Mouse (Mus musculus) limb, embryonic 15.5 days (tissue): ENCODE results near the gene Negr1. TPM values are rescaled to one million over a fixed set of nuclear protein-coding genes. Genes with fewer than 3 reads are reported as not detected.
"Not testable (repeated sequence)": the region's sequence is repeated elsewhere in the genome, so short reads cannot be mapped to it uniquely, and the experiment has no call there.

ENCODE experiments used
- ATAC-seq: fragments of 200-750 bp; cut with Nextera tagmentation; 2 replicates; pipeline ENCODE4 v1.8.0; 2017; ENCODE audit warnings: low read depth, moderate TSS enrichment; ENCODE audit not compliant: insufficient number of reproducible peaks, low FRiP score, low TSS enrichment
- H3K27ac ChIP-seq: fragments of 300-500 bp; sonication (generic); 2 replicates; pipeline ENCODE4 v1.5.1; 2015; ENCODE audit warnings: moderate library complexity, mild to moderate bottlenecking, inconsistent platforms
- H3K27me3 ChIP-seq: fragments of 300-500 bp; sonication (generic); 2 replicates; pipeline ENCODE4 v1.6.1; 2015; ENCODE audit warnings: inconsistent platforms
- H3K36me3 ChIP-seq: fragments of 300-500 bp; sonication (generic); 2 replicates; pipeline ENCODE4 v1.6.1; 2015; ENCODE audit warnings: inconsistent platforms
- H3K4me1 ChIP-seq: fragments of 300-500 bp; sonication (generic); 2 replicates; pipeline ENCODE4 v1.6.1; 2015; ENCODE audit warnings: inconsistent platforms
- H3K4me2 ChIP-seq: fragments of 300-500 bp; sonication (generic); 2 replicates; pipeline ENCODE4 v1.6.1; 2015; ENCODE audit warnings: mild to moderate bottlenecking, inconsistent platforms
- H3K4me3 ChIP-seq: fragments of 300-500 bp; sonication (generic); 2 replicates; pipeline ENCODE4 v1.5.1; 2015; ENCODE audit warnings: mild to moderate bottlenecking, inconsistent platforms
- H3K9ac ChIP-seq: fragments of 300-500 bp; sonication (generic); 2 replicates; pipeline ENCODE4 v1.6.1; 2015; ENCODE audit warnings: inconsistent platforms
- H3K9me3 ChIP-seq: fragments of 300-500 bp; sonication (generic); 2 replicates; pipeline ENCODE4 v1.6.1; 2016; ENCODE audit warnings: inconsistent platforms
- WGBS: fragments of 180-500 bp; shearing (Covaris S2); methylation state at CpG from one replicate; pipeline ENCODE4 v1.1.7; 2015; 5-methylcytosine and 5-hydroxymethylcytosine counted together
- polyA plus RNA-seq: library from polyadenylated mRNA; unstranded; fragments of >200 nt; fragmentation: Nextera tagmentation; extraction: Ambion mirVana; gene quantifications from 2 replicates; pipeline ENCODE4 v1.2.1, GENCODE M21; 2015

Negr1 gene
- polyA plus RNA-seq, 1 experiment from 2014 or later: 6.8 TPM

DNA sequence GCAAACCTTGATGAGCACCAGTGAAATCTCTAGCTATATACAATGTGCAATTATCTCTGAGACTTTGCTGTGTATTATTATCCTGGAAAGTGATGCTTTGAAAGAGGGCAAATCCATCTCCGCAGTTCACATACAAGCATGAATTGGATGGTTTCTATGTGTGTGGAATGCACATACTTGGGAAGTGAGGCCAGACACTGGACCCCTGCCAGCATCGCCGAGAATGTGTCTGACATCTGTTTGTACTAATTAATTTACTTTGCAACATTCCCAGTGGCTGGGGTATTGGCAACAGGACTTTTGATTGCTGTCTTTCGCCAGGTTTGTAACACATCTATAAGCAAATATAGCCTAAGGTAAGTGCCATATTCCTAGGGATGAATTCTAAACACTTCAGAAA lies 420.5 kb downstream of the Negr1 start:
- no peak overlapping the region for H3K4me2 ChIP-seq
- no peak overlapping the region for H3K4me3 ChIP-seq
- WGBS: 23% methylated on average over 4 of the region's 4 CpGs
- H3K9ac ChIP-seq: no peak overlapping the region
- H3K27ac ChIP-seq: no peak overlapping the region
- ATAC-seq: no peak
- no peaks in the 10 kb centered on the region for H3K9me3 ChIP-seq
- no peaks in the 10 kb centered on the region for H3K4me1 ChIP-seq
- no peaks in the 10 kb centered on the region for H3K27me3 ChIP-seq
- H3K36me3 ChIP-seq: no peaks in the 10 kb centered on the region

DNA sequence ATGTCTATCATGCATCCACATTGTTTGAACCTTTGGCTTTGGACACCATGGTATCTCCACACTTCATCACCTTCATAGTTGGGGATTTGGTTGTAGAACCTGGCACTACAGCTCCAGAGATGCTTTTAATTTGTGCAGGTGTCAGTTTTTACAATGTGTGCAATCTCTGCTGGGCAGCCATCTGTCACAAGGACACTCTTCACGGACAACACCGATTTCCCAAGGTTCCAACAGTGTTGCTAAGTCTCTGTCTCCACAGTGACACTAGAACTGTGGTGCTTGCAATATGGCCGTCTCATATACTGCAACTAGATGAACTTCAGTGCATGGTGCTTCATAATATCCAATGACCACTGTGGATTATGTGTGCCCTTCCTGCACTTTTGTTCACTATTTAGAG lies 425.5 kb downstream of the Negr1 start:
- Histone ChIP-seq H3K27me3 (no peaks in the 10 kb centered on the region), H3K4me3 (no peak overlapping the region), H3K36me3 (no peaks in the 10 kb centered on the region), H3K4me1 (no peaks in the 10 kb centered on the region), H3K4me2 (no peak overlapping the region), H3K9ac (no peak overlapping the region), H3K9me3 (no peaks in the 10 kb centered on the region), H3K27ac (no peak overlapping the region)
- WGBS: 91% methylated on average over 3 of the region's 3 CpGs
- no peak for ATAC-seq

DNA sequence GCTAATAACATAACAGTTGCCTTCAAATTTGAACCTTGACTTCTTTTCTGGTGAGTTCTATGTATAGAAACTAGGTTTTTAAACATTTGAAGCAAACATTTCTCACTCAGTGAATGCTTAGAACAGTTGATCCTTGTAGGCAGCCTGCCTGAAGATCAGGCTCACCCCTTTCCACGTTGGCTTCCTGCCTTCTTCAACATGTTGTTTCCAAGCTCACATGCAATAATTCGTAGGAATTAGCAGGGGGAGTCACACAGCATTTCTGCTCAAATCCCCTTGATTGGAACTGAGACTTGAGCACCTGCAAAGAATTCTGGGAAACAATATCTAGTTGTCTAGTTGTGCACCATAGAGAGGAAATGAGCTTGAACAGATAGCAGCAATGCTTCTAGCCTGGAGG lies 430.6 kb downstream of the Negr1 start:
- H3K27me3 ChIP-seq: no peaks in the 10 kb centered on the region
- H3K4me1 ChIP-seq: no peaks in the 10 kb centered on the region
- no peak for ATAC-seq
- no peak overlapping the region for H3K4me2 ChIP-seq
- H3K36me3 ChIP-seq: no peaks in the 10 kb centered on the region
- H3K9ac ChIP-seq: no peak overlapping the region
- WGBS: 42% methylated on average over 2 of the region's 2 CpGs
- H3K9me3 ChIP-seq: no peaks in the 10 kb centered on the region
- no peak overlapping the region for H3K4me3 ChIP-seq
- H3K27ac ChIP-seq: no peak overlapping the region

- 74% methylated on average over 1 of the region's 1 CpGs for WGBS
- no peak for ATAC-seq
- no peaks in the 10 kb centered on the region for H3K36me3 ChIP-seq
These were observed 431.2 kb downstream of the Negr1 start for GRCm38 (mm10) chr3:156992811-156993210.

DNA sequence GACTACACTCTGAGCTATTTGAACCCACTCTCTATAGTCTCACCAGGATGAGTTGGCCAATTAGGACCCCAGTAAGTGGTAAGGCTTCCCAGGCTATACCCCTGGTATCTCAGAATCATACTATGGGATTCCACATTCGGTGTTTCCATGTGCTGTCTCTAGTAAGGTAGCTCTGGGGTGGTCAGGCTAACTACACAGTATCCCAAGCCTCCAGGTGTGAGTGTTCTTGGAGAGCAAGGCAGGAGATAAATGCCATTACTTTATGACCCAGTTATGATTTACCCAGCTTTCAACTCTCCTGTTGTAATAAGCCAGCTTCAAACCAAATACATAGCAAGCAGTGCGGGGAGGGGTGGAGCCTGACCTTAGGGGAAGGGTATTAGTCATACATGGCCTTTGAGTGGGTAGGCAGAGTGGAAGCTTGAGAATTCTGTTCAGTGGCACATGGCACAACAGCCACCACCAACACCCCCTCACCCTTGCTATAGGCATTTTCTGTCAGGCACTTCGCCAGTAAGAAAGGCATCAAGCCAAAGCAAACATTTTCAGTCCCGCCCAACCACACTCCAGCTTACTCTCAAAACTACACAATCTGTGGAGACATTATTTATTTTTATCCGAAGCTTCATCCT lies 437.7 kb downstream of the Negr1 start:
- Histone ChIP-seq H3K27ac (no peak overlapping the region), H3K4me1 (no peaks in the 10 kb centered on the region), H3K4me2 (no peak overlapping the region), H3K4me3 (no peak overlapping the region), H3K9me3 (no peaks in the 10 kb centered on the region), H3K27me3 (no peaks in the 10 kb centered on the region), H3K9ac (no peak overlapping the region), H3K36me3 (no peaks in the 10 kb centered on the region)
- no peak for ATAC-seq
- WGBS: 54% methylated on average over 5 of the region's 5 CpGs

More at GRCm38 (mm10) chr3:156992811-156993210, 431.2 kb downstream of the Negr1 start:
- Histone ChIP-seq H3K27me3 (no peaks in the 10 kb centered on the region), H3K4me1 (no peaks in the 10 kb centered on the region), H3K4me3 (no peak overlapping the region), H3K9ac (no peak overlapping the region), H3K4me2 (no peak overlapping the region), H3K9me3 (no peaks in the 10 kb centered on the region), H3K27ac (no peak overlapping the region)

DNA sequence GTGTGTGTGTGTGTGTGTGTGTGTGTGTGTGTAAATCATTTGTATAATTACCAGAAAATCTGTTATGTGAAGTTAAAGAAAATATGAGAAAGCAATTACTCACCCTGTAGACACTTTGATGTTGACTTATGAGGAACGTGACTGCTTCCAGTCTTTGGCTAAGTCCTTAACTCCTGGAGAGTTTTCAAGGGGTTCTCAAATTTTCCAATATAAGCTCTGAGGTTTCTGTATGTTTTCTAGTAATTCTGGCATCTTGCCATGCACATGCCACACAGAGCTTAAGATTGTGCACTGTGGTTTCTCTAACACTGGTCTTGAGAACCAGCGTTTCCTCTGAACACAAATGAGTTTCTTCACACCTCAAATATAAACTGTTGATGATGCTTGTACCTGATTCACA lies 460.0 kb downstream of the Negr1 start:
- no peak overlapping the region for H3K4me2 ChIP-seq
- H3K9me3 ChIP-seq: no peaks in the 10 kb centered on the region
- 16% methylated on average over 2 of the region's 2 CpGs for WGBS
- H3K4me3 ChIP-seq: no peak overlapping the region
- no peak for ATAC-seq
- H3K9ac ChIP-seq: no peak overlapping the region
- H3K27me3 ChIP-seq: no peaks in the 10 kb centered on the region
- no peaks in the 10 kb centered on the region for H3K36me3 ChIP-seq
- H3K27ac ChIP-seq: no peak overlapping the region
- H3K4me1 ChIP-seq: no peaks in the 10 kb centered on the region

GRCm38 (mm10) chr3:157024580-157024979 lies 463.0 kb downstream of the Negr1 start:
- H3K27me3 ChIP-seq: no peaks in the 10 kb centered on the region
- H3K4me2 ChIP-seq: no peak overlapping the region
- no peak overlapping the region for H3K27ac ChIP-seq
- H3K9ac ChIP-seq: no peak overlapping the region
- 69% methylated on average over 6 of the region's 6 CpGs for WGBS
- H3K36me3 ChIP-seq: no peaks in the 10 kb centered on the region
- no peaks in the 10 kb centered on the region for H3K9me3 ChIP-seq
- H3K4me1 ChIP-seq: no peaks in the 10 kb centered on the region
- ATAC-seq: no peak
- H3K4me3 ChIP-seq: no peak overlapping the region

- Histone ChIP-seq H3K27ac (no peak overlapping the region), H3K36me3 (no peaks in the 10 kb centered on the region), H3K27me3 (no peaks in the 10 kb centered on the region), H3K9me3 (no peaks in the 10 kb centered on the region), H3K4me1 (no peaks in the 10 kb centered on the region), H3K4me3 (no peak overlapping the region), H3K9ac (no peak overlapping the region), H3K4me2 (no peak overlapping the region)
- ATAC-seq: no peak
- 52% methylated on average over 4 of the region's 4 CpGs for WGBS
These were observed 470.0 kb downstream of the Negr1 start for GRCm38 (mm10) chr3:157031513-157032142.

DNA sequence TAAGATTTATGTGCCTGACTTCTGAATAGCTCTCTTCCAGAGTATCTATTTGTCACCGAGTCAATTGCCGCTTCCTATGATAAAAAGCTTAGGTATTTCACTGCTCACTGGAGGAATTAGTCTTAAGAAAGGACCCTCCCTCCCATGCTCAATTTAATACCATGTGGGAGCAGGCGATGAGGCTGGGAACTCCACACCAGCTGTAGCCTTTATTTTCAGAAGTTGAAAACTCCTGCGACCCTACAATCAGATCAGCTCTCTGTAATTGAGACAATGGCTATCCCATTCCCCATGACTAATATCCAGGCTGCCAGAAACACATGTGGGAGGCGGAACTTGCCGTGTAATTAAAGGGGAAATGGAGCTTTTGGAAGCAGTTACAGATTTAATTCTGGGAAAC lies 474.4 kb downstream of the Negr1 start:
- Histone ChIP-seq H3K9ac (no peak overlapping the region), H3K4me3 (no peak overlapping the region), H3K27ac (no peak overlapping the region), H3K36me3 (no peaks in the 10 kb centered on the region), H3K9me3 (no peaks in the 10 kb centered on the region), H3K4me1 (no peaks in the 10 kb centered on the region), H3K4me2 (no peak overlapping the region), H3K27me3 (no peaks in the 10 kb centered on the region)
- WGBS: 62% methylated on average over 6 of the region's 6 CpGs
- ATAC-seq: no peak

GRCm38 (mm10) chr3:157036568-157036967 lies 475.0 kb downstream of the Negr1 start:
- 65% methylated on average over 1 of the region's 1 CpGs for WGBS
- Histone ChIP-seq H3K27me3 (no peaks in the 10 kb centered on the region), H3K27ac (no peak overlapping the region), H3K4me3 (no peak overlapping the region), H3K9me3 (no peaks in the 10 kb centered on the region), H3K36me3 (no peaks in the 10 kb centered on the region), H3K4me2 (no peak overlapping the region), H3K4me1 (no peaks in the 10 kb centered on the region), H3K9ac (no peak overlapping the region)
- no peak for ATAC-seq

DNA sequence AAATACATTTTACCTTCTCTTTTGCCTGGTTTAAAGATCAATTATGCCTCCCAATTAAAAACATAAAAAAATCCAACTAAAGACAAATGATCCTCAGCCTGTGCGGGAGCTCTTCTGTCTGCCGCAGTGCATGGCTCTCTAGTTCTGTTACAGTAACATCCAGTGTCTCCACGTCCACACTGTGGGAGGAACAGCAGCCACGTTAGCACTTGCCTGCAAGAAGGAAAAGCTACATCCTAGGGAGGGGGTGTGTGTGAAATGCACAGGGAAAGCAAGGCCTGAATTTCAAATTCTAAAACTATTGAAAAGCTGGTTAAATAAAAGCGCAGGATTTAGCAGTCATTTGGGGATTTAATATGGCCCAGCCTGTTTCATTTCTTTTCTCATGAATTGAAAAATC lies 479.0 kb downstream of the Negr1 start:
- Histone ChIP-seq H3K27ac (no peak overlapping the region), H3K9me3 (no peaks in the 10 kb centered on the region), H3K36me3 (no peaks in the 10 kb centered on the region), H3K9ac (no peak overlapping the region), H3K4me1 (no peaks in the 10 kb centered on the region), H3K4me2 (no peak overlapping the region), H3K27me3 (no peaks in the 10 kb centered on the region), H3K4me3 (no peak overlapping the region)
- ATAC-seq: no peak
- 54% methylated on average over 5 of the region's 5 CpGs for WGBS

DNA sequence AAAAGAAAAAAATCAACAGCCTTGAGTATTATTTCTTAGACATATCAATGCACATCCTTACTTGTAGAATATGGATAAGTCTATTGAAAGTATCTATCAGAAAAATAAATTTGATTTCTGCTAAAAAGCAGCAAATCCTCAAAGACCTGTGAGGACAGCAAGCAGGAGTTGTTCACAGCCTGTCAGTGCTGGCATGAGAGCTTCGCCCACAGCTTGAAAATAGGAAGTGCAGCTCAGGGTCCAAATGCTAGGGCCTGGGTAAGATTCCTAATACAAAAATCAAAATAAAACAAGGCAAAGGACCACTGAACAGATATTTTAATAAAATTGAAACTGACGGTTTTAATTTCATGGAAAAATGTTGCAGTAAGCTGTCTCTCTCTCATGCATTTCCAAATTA lies 483.0 kb downstream of the Negr1 start:
- Histone ChIP-seq H3K27ac (no peak overlapping the region), H3K27me3 (no peaks in the 10 kb centered on the region), H3K4me1 (no peaks in the 10 kb centered on the region), H3K36me3 (no peaks in the 10 kb centered on the region), H3K9ac (no peak overlapping the region), H3K4me2 (no peak overlapping the region), H3K9me3 (no peaks in the 10 kb centered on the region), H3K4me3 (no peak overlapping the region)
- ATAC-seq: no peak
- 84% methylated on average over 2 of the region's 2 CpGs for WGBS

DNA sequence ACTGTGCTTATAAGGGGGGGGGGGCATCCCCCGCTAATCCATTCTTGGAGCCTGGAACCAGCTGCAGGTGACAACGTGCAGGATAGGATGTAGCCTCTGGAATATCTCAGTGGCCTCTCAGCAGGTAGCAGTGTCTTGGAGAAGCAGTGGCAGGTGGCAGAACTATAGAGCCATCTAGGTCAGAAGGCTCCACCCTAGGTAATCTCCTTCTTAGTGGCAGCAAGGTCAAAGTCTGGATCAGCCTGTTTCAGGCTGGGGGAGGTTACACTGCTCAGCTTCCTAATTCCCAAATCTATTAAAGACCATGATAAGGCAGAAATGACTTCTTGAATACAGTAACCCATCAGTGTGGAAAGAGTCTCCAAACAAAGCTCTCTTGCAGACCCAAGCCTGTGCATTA lies 502.8 kb downstream of the Negr1 start:
- not testable (repeated sequence) for H3K4me3 ChIP-seq, H3K4me1 ChIP-seq, H3K9me3 ChIP-seq, ATAC-seq, H3K27me3 ChIP-seq, H3K4me2 ChIP-seq, H3K27ac ChIP-seq, H3K9ac ChIP-seq, H3K36me3 ChIP-seq
- 67% methylated on average over 2 of the region's 2 CpGs for WGBS
